Mouse (Mus musculus) CH12.LX (cell line): Measurements from ENCODE around the gene Zbtb7a.

Source experiments
- CHD1 ChIP-seq: IDR thresholded peaks from 2 replicates; pipeline ENCODE4 v1.6.1; 2012; ENCODE audit warnings: low read depth, low read length, improper control_type of control experiment, inconsistent platforms
- CTCF ChIP-seq, 2 experiments: IDR thresholded peaks in 1 of 2; conservative IDR thresholded peaks in 1 of 2; 2 replicates each; pipeline ENCODE4 v1.5.1; 2011 to 2012; ENCODE audit warnings: low read depth in 2 of 2, low read length in 2 of 2, improper control_type of control experiment in 1 of 2, inconsistent platforms in 1 of 2, mild to moderate bottlenecking in 1 of 2, moderate library complexity in 1 of 2
- GABPA ChIP-seq: IDR thresholded peaks from 2 replicates; pipeline ENCODE4 v1.6.1; 2012; ENCODE audit warnings: low read depth, low read length, improper control_type of control experiment, inconsistent platforms; ENCODE audit not compliant: insufficient replicate concordance
- JUN ChIP-seq: IDR thresholded peaks from 2 replicates; pipeline ENCODE4 v1.6.1; 2011; ENCODE audit warnings: low read depth, mild to moderate bottlenecking, low read length, improper control_type of control experiment, moderate library complexity; ENCODE audit not compliant: insufficient read depth
- JUND ChIP-seq: conservative IDR thresholded peaks from 2 replicates; pipeline ENCODE4 v1.6.1; 2011; ENCODE audit warnings: low read depth, low read length, improper control_type of control experiment
- MAFK ChIP-seq: IDR thresholded peaks from 2 replicates; pipeline ENCODE4 v1.6.1; 2011; ENCODE audit warnings: low read length, improper control_type of control experiment; ENCODE audit not compliant: insufficient replicate concordance
- POLR2A ChIP-seq: IDR thresholded peaks from 2 replicates; pipeline ENCODE4 v1.6.1; 2011; ENCODE audit warnings: low read depth, mild to moderate bottlenecking, improper control_type of control experiment, low read length
- POLR2AphosphoS2 ChIP-seq: IDR thresholded peaks from 2 replicates; pipeline ENCODE4 v1.6.1; 2011; ENCODE audit warnings: low read depth, low read length, improper control_type of control experiment
- RAD21 ChIP-seq: IDR thresholded peaks from 2 replicates; pipeline ENCODE4 v1.6.1; 2011; ENCODE audit warnings: low read depth, mild to moderate bottlenecking, low read length, improper control_type of control experiment, moderate library complexity
- RCOR1 ChIP-seq: conservative IDR thresholded peaks from 2 replicates; pipeline ENCODE4 v1.6.1; 2012; ENCODE audit warnings: low read depth, mild to moderate bottlenecking, inconsistent platforms, low read length, improper control_type of control experiment
- TCF12 ChIP-seq: IDR thresholded peaks from 2 replicates; pipeline ENCODE4 v1.6.1; 2014; ENCODE audit warnings: low read depth, mild to moderate bottlenecking, inconsistent platforms, low read length, improper control_type of control experiment
- UBTF ChIP-seq: IDR thresholded peaks from 2 replicates; pipeline ENCODE4 v1.6.1; 2012; ENCODE audit warnings: low read depth, mild to moderate bottlenecking, inconsistent platforms, low read length, improper control_type of control experiment, moderate library complexity
- USF2 ChIP-seq: conservative IDR thresholded peaks from 2 replicates; pipeline ENCODE4 v1.6.1; 2011; ENCODE audit warnings: low read depth, low read length, improper control_type of control experiment

DNA sequence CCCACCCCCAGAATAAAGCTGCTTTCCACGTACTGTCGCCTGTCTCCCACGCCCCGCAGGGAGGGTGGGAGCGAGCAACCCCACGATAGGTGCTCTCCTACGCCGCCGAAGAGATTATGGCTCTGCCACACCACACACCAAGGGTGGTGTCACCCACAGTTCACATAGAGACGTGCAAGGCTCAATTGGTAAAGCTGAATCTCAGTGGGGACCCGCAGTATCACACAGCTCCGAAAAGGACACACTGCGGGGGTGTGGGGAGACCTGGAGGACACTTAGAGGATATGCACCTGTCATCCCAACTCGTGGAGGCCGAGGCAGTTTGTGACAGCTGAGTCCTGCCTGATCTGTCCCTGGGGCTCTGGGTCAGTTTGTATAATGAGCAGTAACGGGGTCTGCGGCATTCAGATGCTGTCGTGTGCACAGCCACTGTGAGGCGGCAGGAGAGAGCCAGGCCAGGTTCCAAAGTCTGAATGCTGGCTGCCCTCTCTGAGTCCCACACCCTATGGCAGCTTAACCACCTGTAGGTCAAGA, 58.0 kb downstream of the Zbtb7a start:
- TF ChIP-seq POLR2AphosphoS2 (no peak), UBTF (no peak), RCOR1 (no peak), POLR2A (no peak), CHD1 (no peak), CTCF (conservative IDR thresholded peaks at IDR 0.05 in 1 of 2, IDR thresholded peaks at IDR 0.05 in 1 of 2; ENCODE audit: low read depth in 2 of 2, low read length in 2 of 2) (no peak), USF2 (no peak), RAD21 (no peak), TCF12 (no peak), GABPA (no peak), JUND (no peak), JUN (no peak), MAFK (no peak)
